Mouse (Mus musculus) spleen, adult 2 months (tissue): ENCODE results near the gene Kdsr.

Source experiments
- CTCF ChIP-seq: fragments of 200-500 bp; IDR thresholded peaks from 2 replicates; pipeline ENCODE4 v1.5.1; 2011; ENCODE audit warnings: mild to moderate bottlenecking, inconsistent platforms; ENCODE audit not compliant: insufficient read depth, insufficient read length, insufficient replicate concordance; ENCODE audit errors: extremely low read depth
- POLR2A ChIP-seq: fragments of 200-500 bp; IDR thresholded peaks from 2 replicates; pipeline ENCODE4 v1.6.1; 2011; ENCODE audit warnings: low read depth, low read length, inconsistent platforms

DNA sequence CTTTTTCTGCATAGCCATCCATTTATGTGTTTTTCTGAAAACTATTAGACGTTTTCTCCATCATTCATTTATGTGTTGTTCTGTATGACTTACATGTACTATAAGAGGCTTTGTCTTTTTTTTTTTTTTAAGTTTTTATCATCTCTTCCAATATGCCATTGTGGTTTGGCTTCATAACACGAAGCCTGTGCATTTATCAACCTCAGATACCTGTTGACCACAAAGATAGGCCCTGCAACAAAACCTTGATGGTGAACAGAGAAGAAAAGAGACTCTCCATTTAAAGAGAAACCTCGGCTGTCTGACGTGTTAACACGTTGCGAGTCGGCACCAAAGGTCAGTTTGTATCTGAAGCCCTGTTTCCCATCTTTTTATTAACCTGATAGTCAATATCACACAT, 49.3 kb downstream of the Kdsr start:
- TF ChIP-seq POLR2A = no peak
- TF ChIP-seq CTCF = no peak
